Mouse (Mus musculus): ENCODE data around the gene Pkp4.

Pkp4 gene

GRCm38 (mm10) chr2:59184107-59185064 lies 23.7 kb downstream of the Pkp4 start:
- DNase-seq: no peak

DNA sequence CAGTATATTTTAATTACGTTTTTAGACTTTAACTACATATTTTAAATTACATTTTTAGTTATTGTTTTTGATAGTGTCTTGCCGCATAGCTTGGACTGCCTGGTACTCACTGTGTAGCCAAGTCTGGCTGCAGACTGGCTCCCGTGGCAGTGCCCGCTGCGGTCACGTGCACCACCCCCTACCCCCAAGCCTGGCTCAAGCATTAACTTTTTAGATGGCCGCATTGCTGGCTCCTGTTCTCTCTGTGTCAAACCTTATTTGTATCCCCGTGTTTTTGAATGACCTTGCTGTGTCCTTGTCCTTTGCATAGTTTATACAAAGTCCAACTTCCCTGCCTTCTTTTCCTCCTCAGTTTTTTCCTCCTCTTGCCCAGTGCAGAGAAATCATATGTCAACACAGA lies 25.5 kb downstream of the Pkp4 start:
- peak; percentile 59 for DNase-seq

GRCm38 (mm10) chr2:59186966-59187365 lies 26.3 kb downstream of the Pkp4 start:
- no peak for DNase-seq

DNA sequence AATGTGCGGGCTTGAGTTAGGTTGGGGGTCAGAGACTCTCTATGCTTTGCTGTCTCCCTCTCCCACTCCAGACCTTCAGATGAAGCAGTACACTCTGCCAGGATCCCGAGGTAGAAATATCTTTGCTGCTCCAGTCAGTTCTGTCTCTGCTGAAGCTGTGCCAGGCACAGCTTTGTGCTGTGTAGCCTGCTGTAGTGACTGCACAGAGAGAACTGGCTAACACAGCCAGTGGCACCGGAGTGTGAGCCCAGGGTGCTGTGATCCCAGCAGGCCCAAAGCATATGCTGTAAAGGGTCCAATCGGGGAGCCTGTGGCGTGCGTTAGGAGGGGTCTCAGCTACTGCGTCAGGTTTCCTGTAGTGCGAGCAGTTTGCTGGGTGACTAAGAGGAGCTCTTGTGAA lies 27.7 kb downstream of the Pkp4 start:
- no peak for DNase-seq

GRCm38 (mm10) chr2:59189661-59190185 lies 29.1 kb downstream of the Pkp4 start:
- peak; percentile 55 for DNase-seq

DNA sequence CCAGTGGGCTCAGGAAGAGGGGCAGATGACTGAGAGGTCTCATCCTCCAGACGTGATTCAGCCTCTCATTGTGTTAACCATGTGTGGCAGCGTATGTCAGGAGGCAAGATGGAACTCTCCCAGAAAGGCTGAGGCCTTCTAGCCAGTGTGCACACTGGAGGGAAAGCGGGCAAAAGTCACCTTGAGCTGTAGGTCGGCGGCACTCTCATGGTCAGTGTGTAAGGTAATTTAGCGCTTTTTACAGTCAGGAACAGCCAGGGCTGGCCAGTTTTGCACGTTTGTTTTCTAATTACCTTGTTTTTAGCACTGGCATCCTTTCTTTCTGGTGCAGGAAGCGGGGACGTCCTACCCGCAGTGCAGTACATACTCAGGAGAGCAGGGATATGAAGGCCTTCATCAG lies 29.5 kb downstream of the Pkp4 start:
- DNase-seq: no peak

- DNase-seq: peak; percentile 49
Observed at GRCm38 (mm10) chr2:59191466-59191865, 30.8 kb downstream of the Pkp4 start.

DNA sequence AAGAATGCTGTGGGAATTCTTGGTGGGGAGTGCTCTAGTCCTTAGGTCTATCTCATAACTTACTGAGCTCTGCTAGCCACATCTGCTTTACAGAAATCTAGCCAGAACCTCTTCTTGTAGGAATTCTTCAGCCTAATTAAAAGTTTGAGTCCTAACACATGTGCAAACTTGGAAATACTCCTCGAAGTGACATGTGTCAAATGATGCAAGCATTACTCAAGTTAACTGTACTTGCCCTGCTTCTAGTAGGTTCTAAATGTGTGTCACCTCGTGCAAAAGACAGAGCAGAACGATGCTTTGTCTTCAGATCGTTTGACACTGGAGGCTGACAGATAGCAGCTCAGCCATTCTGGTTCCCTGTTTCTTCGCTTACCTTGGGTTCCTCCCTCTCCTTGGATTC lies 32.5 kb downstream of the Pkp4 start:
- no peak for DNase-seq

DNA sequence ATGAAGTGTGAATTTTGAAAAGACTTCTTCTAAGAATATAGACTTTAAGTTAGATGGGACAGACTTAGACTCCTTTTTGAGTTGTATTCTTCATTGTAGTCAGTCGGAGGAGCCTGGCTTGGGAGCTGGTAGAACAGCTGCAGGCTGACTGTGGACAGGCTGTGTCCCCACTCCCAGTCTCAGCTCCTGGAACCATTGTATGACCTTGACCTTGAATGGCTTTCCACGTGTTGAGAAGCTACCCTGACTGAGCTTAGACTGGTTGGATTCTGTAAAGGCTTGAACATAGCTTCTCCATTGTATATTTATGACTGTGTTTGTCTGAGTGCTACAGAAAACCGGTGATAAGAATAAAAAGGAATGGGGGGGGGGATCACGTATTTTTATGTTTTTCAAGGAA lies 36.5 kb downstream of the Pkp4 start:
- no peak for DNase-seq

DNA sequence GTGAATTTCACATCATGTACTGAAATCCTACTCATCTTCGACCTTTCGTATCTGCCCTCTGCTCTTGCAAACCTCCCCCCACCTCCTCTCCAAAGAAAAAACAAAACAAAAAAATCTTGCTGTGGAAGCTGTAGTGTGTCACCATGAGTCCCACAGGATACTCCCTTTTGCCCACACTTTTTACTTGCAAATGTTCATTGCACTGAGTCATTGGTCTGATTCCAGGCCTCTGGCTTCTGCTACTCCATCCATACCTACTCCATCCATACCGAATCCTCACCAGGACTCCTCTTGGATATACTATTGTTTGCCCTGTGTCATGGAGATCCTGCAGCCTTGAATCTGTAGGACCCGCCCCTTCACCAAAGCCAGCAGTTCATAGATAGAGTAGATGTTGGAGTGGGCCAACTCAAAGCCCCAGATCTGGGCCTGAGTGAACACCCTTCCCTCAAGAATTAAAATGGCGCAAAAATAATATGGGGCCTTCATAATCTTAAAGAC lies 38.9 kb downstream of the Pkp4 start:
- no peak for DNase-seq

DNA sequence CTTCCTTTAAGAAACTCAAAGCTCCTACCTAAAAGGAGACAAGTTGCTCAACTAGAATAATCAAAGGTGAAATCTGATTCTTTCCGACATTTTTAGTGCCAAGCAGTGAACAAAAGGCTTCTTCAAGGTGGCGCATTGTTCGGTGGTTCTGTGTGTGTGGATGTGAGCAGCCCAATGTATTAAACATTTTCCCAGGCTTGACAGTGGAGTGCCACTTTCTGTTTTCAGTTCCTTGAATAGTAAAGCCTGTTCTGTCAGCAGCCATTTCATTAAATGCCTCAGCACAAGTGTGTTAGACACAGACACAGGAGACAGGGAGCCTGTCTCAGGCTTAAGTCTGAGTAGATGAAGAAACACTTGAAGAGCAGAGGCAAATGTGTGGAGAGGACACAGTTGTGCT lies 39.9 kb downstream of the Pkp4 start:
- DNase-seq: no peak

DNA sequence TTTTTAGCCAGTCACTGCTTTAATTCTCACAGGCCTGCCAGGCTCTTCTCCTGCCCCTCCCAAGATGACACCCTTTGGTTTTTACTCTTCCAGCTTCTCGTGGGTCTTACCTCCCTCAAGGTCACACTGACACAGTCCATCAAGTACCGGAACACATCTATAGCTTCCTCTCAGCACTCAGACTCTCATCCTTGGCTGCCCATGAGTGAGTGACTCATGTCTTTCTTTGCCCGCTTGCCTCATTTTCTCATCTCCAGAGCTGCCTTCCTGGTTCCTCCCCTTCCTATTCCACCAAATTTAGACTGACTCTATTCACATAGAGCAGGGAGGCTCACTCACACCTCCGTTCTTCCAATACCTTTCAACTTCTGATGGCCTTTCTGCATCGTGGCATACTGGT lies 42.3 kb downstream of the Pkp4 start:
- DNase-seq: no peak

GRCm38 (mm10) chr2:59203627-59204425 lies 43.2 kb downstream of the Pkp4 start:
- DNase-seq: no peak

DNA sequence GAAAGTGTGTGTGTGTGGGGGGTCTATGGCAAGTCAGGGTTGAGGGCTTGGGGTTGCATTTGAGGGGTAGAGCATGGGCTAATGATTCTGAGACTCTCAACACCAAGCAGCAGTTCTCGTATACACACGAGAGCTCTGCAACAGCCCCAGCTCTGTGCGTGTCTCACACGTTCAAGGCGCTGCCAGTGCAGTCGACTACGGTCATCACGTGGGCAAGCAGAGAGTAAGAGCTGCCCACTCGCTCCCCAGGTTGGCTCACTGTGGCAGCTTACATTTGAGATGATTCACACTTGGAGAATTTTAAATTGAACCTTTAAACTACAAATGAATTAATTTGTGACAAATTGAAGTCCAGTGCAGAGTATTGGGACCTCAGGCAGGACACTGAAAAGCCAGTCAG lies 44.4 kb downstream of the Pkp4 start:
- DNase-seq: no peak

DNA sequence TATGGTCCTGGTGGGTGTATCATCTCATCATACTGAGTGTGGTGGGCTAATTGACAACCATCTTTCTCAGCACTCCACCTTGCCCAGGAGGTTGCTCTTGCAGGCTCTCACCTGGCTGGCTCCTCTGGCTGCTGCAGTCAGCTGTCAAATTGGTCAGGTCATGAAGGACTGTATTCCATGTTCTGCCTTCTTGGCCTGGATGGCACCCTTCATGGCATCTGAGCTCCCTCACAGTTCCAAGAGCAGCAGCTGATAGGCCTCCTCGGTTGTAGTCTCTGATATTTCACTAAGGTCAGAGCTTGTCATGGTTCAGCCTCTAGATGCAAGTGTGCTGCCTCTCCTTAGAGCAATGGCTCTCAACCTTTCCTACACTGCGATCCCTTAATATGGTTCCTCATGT lies 45.5 kb downstream of the Pkp4 start:
- DNase-seq: no peak

DNA sequence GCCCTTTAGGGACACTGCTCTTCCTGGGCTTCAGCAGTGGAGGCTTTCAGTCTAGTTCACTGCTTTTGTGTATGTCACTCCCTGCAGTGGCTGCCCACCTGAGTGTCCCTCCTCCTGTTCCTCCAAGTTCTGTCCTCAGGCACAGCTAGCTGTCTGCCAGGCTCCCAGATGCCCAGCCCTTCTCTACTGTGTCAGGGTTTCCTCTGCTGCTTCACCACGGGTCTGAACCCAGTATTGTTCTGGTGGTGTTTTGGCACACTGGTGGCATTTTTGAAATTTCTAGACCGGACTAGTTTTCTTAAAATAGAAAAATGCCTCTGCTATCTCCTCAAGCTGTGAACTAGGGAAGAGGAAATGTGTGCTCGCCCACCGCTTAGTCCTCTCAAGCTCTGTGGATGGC lies 46.6 kb downstream of the Pkp4 start:
- no peak for DNase-seq

DNA sequence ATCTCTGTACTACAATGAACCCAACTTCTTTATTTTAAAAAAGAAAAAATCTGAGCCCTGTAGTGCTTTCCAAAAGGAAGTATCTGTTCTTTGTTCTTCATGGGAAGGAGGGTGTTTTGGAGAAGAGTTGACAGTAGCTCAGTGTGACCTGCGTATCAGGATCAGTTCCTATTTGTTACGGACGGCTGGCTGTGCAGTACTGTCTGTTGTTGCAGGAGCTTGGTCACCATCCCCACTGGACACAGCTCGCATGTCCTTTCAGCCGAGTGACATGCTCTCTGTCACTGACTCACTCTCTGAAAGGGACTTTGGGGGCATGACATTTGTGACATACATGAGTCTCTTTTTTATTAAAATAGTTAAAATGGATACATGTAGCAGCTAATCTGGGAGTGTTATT lies 47.1 kb downstream of the Pkp4 start:
- no peak for DNase-seq

- DNase-seq: no peak
Observed at GRCm38 (mm10) chr2:59208276-59208675, 47.6 kb downstream of the Pkp4 start.

GRCm38 (mm10) chr2:59211051-59211450 lies 50.4 kb downstream of the Pkp4 start:
- no peak for DNase-seq

DNA sequence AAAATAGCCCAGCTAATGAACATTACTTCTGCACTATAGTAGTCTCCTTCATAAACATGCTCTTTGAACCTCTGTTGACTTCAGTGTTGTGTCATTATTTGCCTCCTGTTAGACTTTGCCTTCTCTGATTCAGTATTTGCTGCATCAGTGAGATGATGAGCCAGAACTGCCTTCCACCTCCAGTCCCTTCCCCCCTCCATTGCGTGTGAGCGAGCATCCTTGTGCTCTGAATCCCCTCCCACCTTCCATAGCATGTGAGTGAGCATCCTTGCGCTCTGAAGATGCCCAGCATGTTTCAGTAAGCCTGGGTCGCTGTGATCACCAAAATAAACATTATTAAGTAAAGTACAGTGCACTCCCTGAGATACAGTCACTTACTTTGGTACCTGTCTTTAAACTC lies 51.8 kb downstream of the Pkp4 start:
- no peak for DNase-seq

GRCm38 (mm10) chr2:59212846-59213245 lies 52.2 kb downstream of the Pkp4 start:
- no peak for DNase-seq

GRCm38 (mm10) chr2:59217931-59218330 lies 57.3 kb downstream of the Pkp4 start:
- no peak for DNase-seq

DNA sequence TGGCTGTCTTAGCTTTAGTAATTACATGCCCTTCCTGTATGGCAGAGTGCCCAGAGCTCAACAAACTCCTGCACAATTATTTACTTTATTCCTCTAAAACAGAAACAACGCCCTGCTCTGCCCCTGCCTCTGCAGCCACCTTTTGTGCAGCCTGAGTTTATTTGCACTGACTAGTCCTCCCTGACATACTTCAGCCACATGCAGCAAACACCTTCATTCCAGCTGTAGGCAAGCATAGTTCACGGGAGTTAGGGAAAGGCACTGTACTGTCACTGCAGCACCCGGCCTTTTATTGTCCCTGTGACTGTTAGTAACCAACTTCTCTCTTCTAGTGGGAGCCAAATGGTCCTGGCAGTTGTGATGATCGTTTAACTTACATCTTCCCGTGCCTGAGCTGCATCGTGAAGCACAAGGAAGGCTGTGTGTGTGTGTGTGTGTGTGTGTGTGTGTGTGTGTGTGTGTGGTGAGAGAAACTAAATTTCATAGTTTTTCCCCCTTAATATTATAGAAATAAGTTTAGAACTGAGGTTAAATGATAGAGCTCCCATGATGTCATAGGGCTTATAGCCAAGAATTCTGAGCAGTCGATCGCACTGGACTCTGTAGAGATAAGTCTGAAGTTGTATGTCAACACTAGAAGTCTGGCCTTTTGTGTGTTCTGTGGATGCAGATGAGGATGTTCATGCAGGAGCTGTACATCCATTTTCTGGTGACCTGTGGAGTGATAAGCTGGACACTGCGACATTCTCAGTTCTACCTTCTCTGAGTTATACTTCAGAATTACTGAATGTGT lies 59.5 kb downstream of the Pkp4 start:
- peak; percentile 63 for DNase-seq

All from kidney, postnatal 10 days (tissue).